8 mouse cellular contexts compared by ENCODE assay signal in genomic region chr11:101279193-101279569, GRCm38 (mm10). TPM values are rescaled to one million over a fixed set of nuclear protein-coding genes. Genes with fewer than 3 reads are reported as not detected.
DNase-seq lines count a peak whose midpoint lies in the region; ATAC-seq lines count a peak whose summit lies in the region.

No protein-coding gene starts in this region.

- no peaks in the 10 kb centered on the region for H3K27me3 ChIP-seq in kidney, embryonic 14.5 days (ENCODE audit: control insufficient read depth, insufficient read depth, low read length)
- H3K27me3 ChIP-seq in hindbrain, embryonic 16.5 days (replicated peaks; ENCODE audit: control insufficient read depth, insufficient read depth, low read length): no peaks in the 10 kb centered on the region
- H3K27me3 ChIP-seq in midbrain, embryonic 16.5 days (ENCODE audit: control insufficient read depth, insufficient read depth, low read depth, low read length): no peaks in the 10 kb centered on the region

- no peak for DNase-seq in kidney, postnatal 36 days
- DNase-seq in embryo, embryonic 10.5 days (ENCODE audit: low spot score): no peak
- DNase-seq in right cerebral cortex, postnatal 4 days: no peak
- no peak for DNase-seq in adrenal gland, postnatal 36 days

- H3K4me2 ChIP-seq in kidney, embryonic 14.5 days (replicated peaks; ENCODE audit: low read depth, low read length): peak overlapping the region; percentile 84
- H3K4me2 ChIP-seq in hindbrain, embryonic 16.5 days (ENCODE audit: low read length): peak overlapping the region; percentile 78
- H3K4me2 ChIP-seq in midbrain, embryonic 16.5 days (ENCODE audit: low read length): peak overlapping the region; percentile 72

- H3K4me1 ChIP-seq in kidney, embryonic 14.5 days (ENCODE audit: control insufficient read depth, insufficient read depth, low read length): peaks cover 44% of the 10 kb centered on the region
- peaks cover 24% of the 10 kb centered on the region for H3K4me1 ChIP-seq in hindbrain, embryonic 16.5 days (ENCODE audit: control insufficient read depth, insufficient read depth, low read depth, low read length)
- peaks cover 20% of the 10 kb centered on the region for H3K4me1 ChIP-seq in midbrain, embryonic 16.5 days (ENCODE audit: control insufficient read depth, insufficient read depth, low read length)

- 64% methylated on average over 14 of the region's 14 CpGs for WGBS in kidney, embryonic 14.5 days
- 63% methylated on average over 14 of the region's 14 CpGs for WGBS in hindbrain, embryonic 16.5 days
- 55% methylated on average over 14 of the region's 14 CpGs for WGBS in midbrain, embryonic 16.5 days

- H3K4me3 ChIP-seq in kidney, embryonic 14.5 days (ENCODE audit: low read length): peak overlapping the region; percentile 50
- peak overlapping the region; percentile 54 for H3K4me3 ChIP-seq in hindbrain, embryonic 16.5 days (ENCODE audit: low read length)
- H3K4me3 ChIP-seq in midbrain, embryonic 16.5 days (ENCODE audit: low read depth, low read length): peak overlapping the region; percentile 74

- H3K27ac ChIP-seq in kidney, embryonic 14.5 days (ENCODE audit: low read depth, low read length): no peak overlapping the region
- no peak overlapping the region for H3K27ac ChIP-seq in hindbrain, embryonic 16.5 days (ENCODE audit: low read depth, low read length)
- no peak overlapping the region for H3K27ac ChIP-seq in midbrain, embryonic 16.5 days (ENCODE audit: low read length)

- H3K36me3 ChIP-seq in kidney, embryonic 14.5 days (ENCODE audit: control insufficient read depth, insufficient read depth, low read length): peaks cover 5% of the 10 kb centered on the region; the same call in 1 of the 2 replicates
- no peaks in the 10 kb centered on the region for H3K36me3 ChIP-seq in hindbrain, embryonic 16.5 days (ENCODE audit: control insufficient read depth, insufficient read depth, low read length)
- H3K36me3 ChIP-seq in midbrain, embryonic 16.5 days (ENCODE audit: control insufficient read depth, insufficient read depth, low read length): no peaks in the 10 kb centered on the region

- peak overlapping the region; percentile 5; the same call in 1 of the 2 replicates for H3K9ac ChIP-seq in kidney, embryonic 14.5 days (ENCODE audit: low read depth, low read length)
- peak overlapping the region; percentile 29 for H3K9ac ChIP-seq in hindbrain, embryonic 16.5 days (ENCODE audit: low read depth, low read length)
- no peak overlapping the region for H3K9ac ChIP-seq in midbrain, embryonic 16.5 days (ENCODE audit: low read depth, low read length)

- no peaks in the 10 kb centered on the region for H3K9me3 ChIP-seq in kidney, embryonic 14.5 days (ENCODE audit: control insufficient read depth, low read length)
- no peaks in the 10 kb centered on the region for H3K9me3 ChIP-seq in hindbrain, embryonic 16.5 days (ENCODE audit: control insufficient read depth, low read length)
- no peaks in the 10 kb centered on the region for H3K9me3 ChIP-seq in midbrain, embryonic 16.5 days (replicated peaks; ENCODE audit: control insufficient read depth, low read length, poor library complexity, severe bottlenecking)

- ATAC-seq in kidney, embryonic 14.5 days (ENCODE audit: low FRiP score, low TSS enrichment): no peak
- ATAC-seq in common myeloid progenitor, adult 5-6 weeks (replicated peaks; ENCODE audit: low read depth, poor library complexity, severe bottlenecking): peak; percentile 14; the same call in 1 of the 2 replicates
- ATAC-seq in hindbrain, embryonic 16.5 days: no peak; the same call in 1 of the 2 replicates
- peak; percentile 27 for ATAC-seq in midbrain, embryonic 16.5 days

RNA-seq across cellular contexts. Expression of gene Coa3, which starts 0.3 kb away (rescaled TPM):
- 204 and 207 TPM in 2 replicates for polyA plus RNA-seq in kidney, embryonic 14.5 days (2014; fragmentation: Nextera tagmentation; extraction: Ambion mirVana)
- 34.3 and 43.1 TPM in 2 replicates for total RNA-seq in common myeloid progenitor, adult 5-6 weeks (2017)
- 226 and 232 TPM in 2 replicates for polyA plus RNA-seq in hindbrain, embryonic 16.5 days (2015; fragmentation: Nextera tagmentation; extraction: Ambion mirVana)
- 208 and 224 TPM in 2 replicates for polyA plus RNA-seq in midbrain, embryonic 16.5 days (2015; fragmentation: Nextera tagmentation; extraction: Ambion mirVana)
- total RNA-seq in adrenal gland, postnatal 36 days (2021): 10 to 100 TPM; 69.2 to 75.4 TPM

RNA-seq across cellular contexts. Expression of gene Cntd1, which starts 0.4 kb away (rescaled TPM):
- polyA plus RNA-seq in kidney, embryonic 14.5 days (2014; fragmentation: Nextera tagmentation; extraction: Ambion mirVana): 1.2 and 1.7 TPM in 2 replicates
- 1.5 and 5.4 TPM in 2 replicates for total RNA-seq in common myeloid progenitor, adult 5-6 weeks (2017)
- 0.83 and 1.0 TPM in 2 replicates for polyA plus RNA-seq in hindbrain, embryonic 16.5 days (2015; fragmentation: Nextera tagmentation; extraction: Ambion mirVana)
- polyA plus RNA-seq in midbrain, embryonic 16.5 days (2015; fragmentation: Nextera tagmentation; extraction: Ambion mirVana): 0.71 and 0.80 TPM in 2 replicates
- under 1 TPM; 0.23 to 0.26 TPM for total RNA-seq in adrenal gland, postnatal 36 days (2021)

RNA-seq across cellular contexts. Expression of gene Wnk4, which starts 18.8 kb away (rescaled TPM):
- 18.9 and 28.1 TPM in 2 replicates for polyA plus RNA-seq in kidney, embryonic 14.5 days (2014; fragmentation: Nextera tagmentation; extraction: Ambion mirVana)
- total RNA-seq in common myeloid progenitor, adult 5-6 weeks (2017): not detected in 2 replicates
- polyA plus RNA-seq in hindbrain, embryonic 16.5 days (2015; fragmentation: Nextera tagmentation; extraction: Ambion mirVana): 7.2 and 7.3 TPM in 2 replicates
- polyA plus RNA-seq in midbrain, embryonic 16.5 days (2015; fragmentation: Nextera tagmentation; extraction: Ambion mirVana): 6.4 and 7.4 TPM in 2 replicates
- 1 to 10 TPM; 1.5 to 2.5 TPM for total RNA-seq in adrenal gland, postnatal 36 days (2021)

RNA-seq across cellular contexts. Expression of gene Becn1, which starts 22.9 kb away (rescaled TPM):
- 112 and 164 TPM in 2 replicates for polyA plus RNA-seq in kidney, embryonic 14.5 days (2014; fragmentation: Nextera tagmentation; extraction: Ambion mirVana)
- total RNA-seq in common myeloid progenitor, adult 5-6 weeks (2017): 152 and 208 TPM in 2 replicates
- 175 and 182 TPM in 2 replicates for polyA plus RNA-seq in hindbrain, embryonic 16.5 days (2015; fragmentation: Nextera tagmentation; extraction: Ambion mirVana)
- 159 and 177 TPM in 2 replicates for polyA plus RNA-seq in midbrain, embryonic 16.5 days (2015; fragmentation: Nextera tagmentation; extraction: Ambion mirVana)
- total RNA-seq in adrenal gland, postnatal 36 days (2021): 100 to 1,000 TPM; 150 to 159 TPM

RNA-seq across cellular contexts. Expression of gene Vps25, which starts 25.7 kb away (rescaled TPM):
- 154 and 160 TPM in 2 replicates for polyA plus RNA-seq in kidney, embryonic 14.5 days (2014; fragmentation: Nextera tagmentation; extraction: Ambion mirVana)
- total RNA-seq in common myeloid progenitor, adult 5-6 weeks (2017): 51.5 and 61.9 TPM in 2 replicates
- 128 and 131 TPM in 2 replicates for polyA plus RNA-seq in hindbrain, embryonic 16.5 days (2015; fragmentation: Nextera tagmentation; extraction: Ambion mirVana)
- 115 and 119 TPM in 2 replicates for polyA plus RNA-seq in midbrain, embryonic 16.5 days (2015; fragmentation: Nextera tagmentation; extraction: Ambion mirVana)
- total RNA-seq in adrenal gland, postnatal 36 days (2021): 100 to 1,000 TPM in 1 of 2 experiments, 10 to 100 TPM in 1; 90.6 to 121 TPM

Comparison
In these comparisons a context has a peak if more than half of its experiments do, and no peak if none do; other contexts are left out.
1. ATAC-seq: peak in common myeloid progenitor, adult 5-6 weeks (single experiment) and midbrain, embryonic 16.5 days (single experiment); none in kidney, embryonic 14.5 days (single experiment) and hindbrain, embryonic 16.5 days (single experiment).
2. Peak in every context shown above with its lines, with median percentiles within 50 percentile points of each other: H3K4me2 ChIP-seq and H3K4me3 ChIP-seq.